Mouse (Mus musculus): ENCODE results near the gene A930018P22Rik.
"Not testable (repeated sequence)": the region's sequence is repeated elsewhere in the genome, so short reads cannot be mapped to it uniquely, and the experiment has no call there.

A930018P22Rik gene

GRCm38 (mm10) chr2:104122505-104123378 is at the start of gene A930018P22Rik:
A930018P22Rik (plus strand) TSS chr2:104122769.
- DNase-seq, result peak; percentile 94

DNA sequence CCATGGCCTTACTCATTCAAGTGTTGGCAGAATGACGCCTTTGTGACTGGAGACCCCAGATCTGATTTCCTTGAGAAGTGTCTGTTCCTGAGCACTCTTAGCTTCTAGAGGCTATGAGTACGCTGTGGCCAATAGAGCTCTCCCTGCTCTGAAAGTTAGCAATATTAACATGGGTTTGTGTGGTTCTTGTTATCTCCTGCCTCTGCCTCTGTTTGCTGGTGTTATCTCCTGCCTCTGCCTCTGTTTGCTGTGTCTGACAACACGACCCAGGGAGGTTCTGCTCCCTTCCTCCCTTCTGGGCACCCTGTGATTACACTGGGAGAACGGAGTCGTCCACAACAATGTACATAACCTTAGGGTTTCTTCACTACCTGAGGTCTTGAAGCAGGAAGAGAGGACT is 44.3 kb upstream of the A930018P22Rik start:
- DNase-seq, result not testable (repeated sequence)

GRCm38 (mm10) chr2:104081436-104082050 is 41.0 kb upstream of the A930018P22Rik start:
- DNase-seq, result not testable (repeated sequence)

- DNase-seq, result no peak
Measured at GRCm38 (mm10) chr2:104082474-104082873, 40.1 kb upstream of the A930018P22Rik start.

DNA sequence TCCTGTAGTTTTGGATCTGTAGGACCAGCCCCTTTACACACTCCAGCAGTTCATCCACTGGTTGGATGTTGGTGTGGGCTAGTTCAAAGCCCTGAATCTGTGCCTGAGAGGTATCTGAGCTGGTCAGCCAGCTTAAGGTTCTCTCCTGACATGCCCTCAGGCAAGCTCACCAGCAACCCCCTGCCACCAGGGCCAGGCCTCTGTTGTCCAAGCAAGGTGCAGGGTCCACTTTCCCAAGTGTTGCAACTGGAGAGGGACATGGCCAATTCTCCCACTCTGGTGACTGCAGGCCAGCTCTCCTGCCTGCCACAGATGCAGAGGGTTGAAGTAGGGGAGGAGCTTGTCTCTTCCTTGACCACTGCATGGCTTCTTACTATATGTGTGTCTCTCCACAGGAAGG is 38.5 kb upstream of the A930018P22Rik start:
- DNase-seq, result not testable (repeated sequence)

DNA sequence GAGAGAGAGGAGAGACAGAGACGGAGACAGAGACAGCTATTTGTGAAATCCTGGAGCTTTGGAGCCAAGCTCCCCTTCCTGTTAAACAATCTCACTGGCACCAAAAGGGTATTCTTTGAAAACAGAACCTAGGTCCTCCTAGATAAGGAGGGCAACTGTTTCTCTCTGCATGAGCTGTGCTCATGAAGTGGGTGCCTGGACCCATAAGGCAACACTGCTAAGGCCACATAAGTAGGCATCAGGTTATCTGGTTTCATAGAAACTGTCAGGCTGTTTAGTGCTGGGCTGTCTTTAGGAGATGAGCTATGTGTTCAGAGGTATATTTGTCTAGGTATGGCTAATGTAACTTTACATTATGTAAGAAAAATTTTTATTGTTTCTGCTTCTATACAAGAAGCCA is 35.0 kb upstream of the A930018P22Rik start:
- not testable (repeated sequence) for DNase-seq

DNA sequence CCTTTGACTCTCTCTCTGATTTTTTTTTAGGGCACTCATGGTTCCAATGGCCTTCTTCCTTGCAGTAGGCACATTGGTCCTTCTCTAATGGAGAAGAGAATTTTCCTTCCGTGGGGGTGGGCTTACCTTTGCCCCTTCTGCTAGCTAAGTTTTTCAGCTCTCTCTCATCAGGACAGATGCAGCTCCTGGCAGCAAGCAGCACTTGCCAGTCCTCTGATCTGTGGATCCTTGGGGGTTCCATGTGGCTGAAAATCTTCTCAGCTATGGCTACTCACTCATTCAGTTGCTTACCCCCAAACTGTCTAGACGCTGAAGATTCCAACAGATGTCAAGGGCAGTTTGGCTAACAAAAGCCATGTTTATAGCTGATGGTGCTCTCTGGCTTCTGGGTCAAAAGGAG is 29.3 kb upstream of the A930018P22Rik start:
- no peak for DNase-seq

DNA sequence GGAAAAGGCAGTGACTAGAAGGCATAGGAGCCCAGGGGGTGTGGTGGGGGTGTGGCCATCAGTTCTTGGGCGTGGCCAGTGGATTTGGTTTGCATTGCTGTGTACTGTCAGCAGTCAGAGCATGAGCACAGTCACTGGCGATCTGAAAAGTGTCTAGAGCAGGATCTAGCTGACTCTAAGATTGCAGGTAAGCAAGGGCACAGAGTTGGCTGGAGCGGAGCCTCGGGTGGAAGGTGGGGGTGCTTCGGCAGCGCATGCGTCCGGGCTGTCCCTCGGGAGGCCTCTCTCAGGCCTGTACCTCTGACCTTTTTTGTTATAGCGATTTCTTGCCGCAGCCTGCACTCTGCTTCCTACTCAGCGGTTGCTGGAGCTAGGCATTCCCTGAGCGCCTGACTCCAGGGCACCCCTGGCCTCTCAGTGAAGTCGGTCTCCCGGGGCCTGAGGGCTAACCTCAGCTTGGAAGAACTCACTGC is 26.8 kb upstream of the A930018P22Rik start, which contains the start of gene Cd59a:
TSS of gene Cd59a (plus strand) at position 61 of the 473 bp plus-strand sequence.
- DNase-seq, result peak; percentile 94

DNA sequence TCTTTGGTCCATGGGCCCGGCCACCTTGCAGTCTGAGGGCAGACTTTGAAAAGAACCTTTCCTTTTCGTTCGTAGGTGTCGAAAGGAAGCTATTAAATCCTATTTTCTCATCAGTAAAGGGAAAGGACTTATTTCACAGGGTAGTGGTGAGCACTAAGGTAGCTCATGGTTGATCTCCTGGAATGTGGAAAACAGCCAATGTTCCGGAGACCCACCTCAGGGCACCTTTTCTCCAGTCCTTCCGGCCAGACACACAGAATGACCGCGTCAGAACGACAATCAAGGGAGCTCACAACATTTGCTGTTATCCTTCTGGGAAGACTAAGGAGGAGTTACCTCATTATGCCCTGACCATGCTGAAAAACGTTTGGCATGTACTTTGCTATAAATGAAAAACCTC is 26.3 kb upstream of the A930018P22Rik start:
- DNase-seq, result no peak

DNA sequence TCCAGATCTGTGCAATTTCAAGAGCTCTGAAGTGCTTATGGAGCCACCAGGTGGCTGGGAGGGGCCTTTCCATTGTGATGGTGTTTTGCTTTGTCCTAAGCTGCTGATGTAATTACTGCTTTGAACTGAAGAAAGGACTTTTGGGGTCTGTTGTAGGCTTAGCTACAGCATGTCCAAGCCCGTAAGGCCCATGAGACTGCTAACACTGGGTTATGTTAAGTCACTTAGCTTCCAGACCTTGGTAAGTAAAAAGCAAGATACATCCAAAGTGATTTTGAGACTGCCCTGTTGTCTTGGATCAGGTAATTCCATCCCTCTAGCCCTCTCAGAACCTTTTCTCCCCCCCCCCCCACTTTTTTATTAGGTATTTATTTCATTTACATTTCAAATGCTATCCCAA is 25.8 kb upstream of the A930018P22Rik start:
- not testable (repeated sequence) for DNase-seq

- DNase-seq, result not testable (repeated sequence)
Measured at GRCm38 (mm10) chr2:104097396-104097795, 25.2 kb upstream of the A930018P22Rik start.

DNA sequence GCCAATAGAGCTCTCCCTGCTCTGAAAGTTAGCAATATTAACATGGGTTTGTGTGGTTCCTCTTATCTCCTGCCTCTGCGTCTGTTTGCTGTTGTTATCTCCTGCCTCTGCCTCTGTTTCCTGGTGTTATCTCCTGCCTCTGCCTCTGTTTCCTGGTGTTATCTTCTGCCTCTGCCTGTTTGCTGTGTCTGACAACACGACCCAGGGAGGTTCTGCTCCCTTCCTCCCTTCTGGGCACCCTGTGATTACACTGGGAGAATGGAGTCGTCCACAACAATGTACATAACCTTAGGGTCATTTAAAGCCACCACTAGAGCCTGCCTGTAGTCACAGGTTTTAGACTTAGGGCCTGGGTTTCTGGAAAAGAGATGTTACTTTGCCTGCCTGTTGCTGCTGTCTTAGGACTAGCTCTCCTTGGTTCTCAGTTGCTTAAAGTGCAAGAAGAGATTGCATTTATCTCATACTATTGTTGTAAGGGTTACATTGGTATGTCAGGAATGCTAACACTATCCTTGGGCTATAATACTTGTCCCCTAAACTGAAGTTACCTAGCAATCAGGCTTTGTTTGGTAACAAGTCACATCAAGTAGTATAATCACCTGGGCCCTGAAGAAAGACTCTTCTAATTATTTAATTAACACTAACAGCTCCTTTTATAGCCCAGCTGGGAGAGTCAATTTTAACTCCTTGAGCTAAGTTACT is 23.9 kb upstream of the A930018P22Rik start:
- DNase-seq, result no peak

GRCm38 (mm10) chr2:104099231-104099585 is 23.4 kb upstream of the A930018P22Rik start:
- no peak for DNase-seq

GRCm38 (mm10) chr2:104099946-104100345 is 22.6 kb upstream of the A930018P22Rik start:
- DNase-seq, result no peak

GRCm38 (mm10) chr2:104104800-104105199 is 17.8 kb upstream of the A930018P22Rik start:
- DNase-seq, result no peak

DNA sequence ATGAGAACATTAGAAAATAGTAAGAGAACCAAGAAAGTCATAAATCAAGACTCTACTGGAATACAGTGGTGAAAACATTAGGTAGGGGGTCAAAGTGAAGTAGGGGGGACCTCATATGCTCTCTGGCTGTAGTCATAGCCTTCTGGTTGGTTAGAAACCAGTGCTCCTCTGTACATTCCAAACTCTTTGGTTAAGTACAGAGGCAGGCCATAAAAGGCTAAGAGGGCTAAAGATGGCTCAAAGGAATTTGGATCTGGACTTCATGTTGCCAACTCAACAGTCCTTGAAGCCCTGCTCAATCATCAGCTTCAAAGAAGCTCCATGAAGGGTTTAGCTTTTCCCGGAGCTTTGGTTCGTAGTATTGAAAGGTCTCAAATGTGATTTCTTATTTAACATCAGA is 13.5 kb upstream of the A930018P22Rik start:
- not testable (repeated sequence) for DNase-seq

- DNase-seq, result no peak
Measured at GRCm38 (mm10) chr2:104109528-104109927, 13.0 kb upstream of the A930018P22Rik start.

GRCm38 (mm10) chr2:104110031-104110430 is 12.5 kb upstream of the A930018P22Rik start:
- DNase-seq, result no peak

- DNase-seq, result not testable (repeated sequence)
Measured at GRCm38 (mm10) chr2:104111170-104111797, 11.3 kb upstream of the A930018P22Rik start.

DNA sequence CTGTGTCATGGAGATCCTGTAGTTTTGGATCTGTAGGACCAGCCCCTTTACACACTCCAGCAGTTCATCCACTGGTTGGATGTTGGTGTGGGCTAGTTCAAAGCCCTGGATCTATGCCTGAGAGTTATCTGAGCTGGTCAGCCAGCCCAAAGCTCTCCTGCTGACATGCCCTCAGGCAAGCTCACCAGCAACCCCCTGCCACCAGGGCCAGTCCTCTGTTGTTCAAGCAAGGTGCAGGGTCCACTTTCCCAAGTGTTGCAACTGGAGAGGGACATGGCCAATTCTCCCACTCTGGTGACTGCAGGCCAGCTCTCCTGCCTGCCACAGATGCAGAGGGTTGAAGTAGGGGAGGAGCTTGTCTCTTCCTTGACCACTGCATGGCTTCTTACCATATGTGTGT is 9.0 kb upstream of the A930018P22Rik start:
- DNase-seq, result not testable (repeated sequence)

DNA sequence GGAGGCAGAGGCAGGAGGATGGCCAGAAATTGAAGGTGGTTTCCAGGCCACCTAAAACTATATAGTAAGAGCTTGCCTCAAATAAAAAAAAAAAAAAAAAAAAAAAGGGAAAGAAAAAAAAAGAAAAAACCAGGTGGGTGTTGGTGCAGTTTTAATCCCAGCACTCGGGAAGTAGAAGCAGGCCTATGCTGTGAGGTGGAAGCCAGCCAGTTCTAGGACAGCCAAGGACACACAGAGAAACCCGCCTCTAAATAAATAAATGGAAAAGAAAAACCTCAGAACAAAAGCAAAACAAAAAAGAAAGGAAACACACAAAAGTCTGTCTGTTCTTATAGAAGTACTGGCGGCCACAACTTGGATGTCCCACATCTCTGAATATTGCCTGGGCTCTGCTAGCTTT is 7.7 kb upstream of the A930018P22Rik start:
- DNase-seq, result no peak

DNA sequence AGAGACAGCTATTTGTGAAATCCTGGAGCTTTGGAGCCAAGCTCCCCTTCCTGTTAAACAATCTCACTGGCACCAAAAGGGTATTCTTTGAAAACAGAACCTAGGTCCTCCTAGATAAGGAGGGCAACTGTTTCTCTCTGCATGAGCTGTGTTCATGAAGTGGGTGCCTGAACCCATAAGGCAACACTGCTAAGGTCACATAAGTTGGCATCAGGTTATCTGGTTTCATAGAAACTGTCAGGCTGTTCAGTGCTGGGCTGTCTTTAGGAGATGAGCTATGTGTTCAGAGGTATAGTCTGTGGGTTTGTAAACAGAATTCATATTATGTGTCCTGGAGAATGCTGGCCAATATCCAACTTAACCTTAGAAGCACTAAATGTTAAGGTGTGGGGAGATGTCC is 5.4 kb upstream of the A930018P22Rik start:
- not testable (repeated sequence) for DNase-seq

DNA sequence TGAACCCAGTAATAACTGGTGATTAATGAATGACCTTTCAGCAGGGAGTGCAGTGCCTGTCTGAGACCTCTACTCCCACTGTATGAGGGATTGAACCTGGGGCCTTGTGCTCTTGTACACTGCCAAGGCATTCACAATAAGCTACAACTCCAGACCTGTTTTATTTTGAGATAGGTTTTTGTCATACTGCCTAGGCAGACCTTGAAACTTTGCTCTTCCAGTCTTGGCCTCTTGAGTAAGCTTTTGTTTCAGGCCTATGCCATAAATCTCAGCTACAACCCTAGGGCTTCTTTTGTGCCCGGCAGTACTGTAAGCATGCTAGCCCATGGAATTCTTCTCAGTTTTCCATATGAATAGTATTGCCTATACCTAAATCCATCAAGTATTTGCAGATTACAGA is 3.5 kb upstream of the A930018P22Rik start:
- DNase-seq, result no peak

Measured in kidney, adult 9 months (tissue).